Mouse (Mus musculus): ENCODE results near the gene Sgpp2. TPM values are rescaled to one million over a fixed set of nuclear protein-coding genes. Genes with fewer than 3 reads are reported as not detected.
A peak's percentile ranks its signal among the peaks of the same experiment; 100 is the strongest.

The Sgpp2 gene
- polyA plus RNA-seq, 1 experiment from 2014 or later = 20.5 TPM

GRCm38 (mm10) chr1:78318089-78318760 is 8.1 kb downstream of the Sgpp2 start:
- H3K36me3 ChIP-seq (ENCODE audit: control insufficient read depth, insufficient read depth, low read length) = no peaks in the 10 kb centered on the region
- no peak overlapping the region for H3K4me3 ChIP-seq (ENCODE audit: low read depth, low read length)
- no peak overlapping the region for H3K4me2 ChIP-seq (replicated peaks; ENCODE audit: low read depth)
- no peaks in the 10 kb centered on the region for H3K9me3 ChIP-seq (ENCODE audit: control insufficient read depth, low read length)
- 73% methylated on average over 13 of the region's 13 CpGs for WGBS
- H3K27ac ChIP-seq (replicated peaks) = no peak overlapping the region
- TF ChIP-seq EP300 (optimal IDR thresholded peaks at IDR 0.05) = no peak
- DNase-seq (ENCODE audit: low spot score) = no peak
- H3K9ac ChIP-seq (ENCODE audit: low read length) = no peak overlapping the region
- H3K27me3 ChIP-seq (ENCODE audit: control insufficient read depth, insufficient read depth, low read length) = no peaks in the 10 kb centered on the region
- no peak for ATAC-seq (ENCODE audit: low FRiP score, low TSS enrichment)
- no peaks in the 10 kb centered on the region for H3K4me1 ChIP-seq (replicated peaks; ENCODE audit: control insufficient read depth, insufficient read depth)

GRCm38 (mm10) chr1:78320291-78320690 is 10.1 kb downstream of the Sgpp2 start:
- ATAC-seq (ENCODE audit: low FRiP score, low TSS enrichment) (peak; percentile 78), DNase-seq (ENCODE audit: low spot score) (no peak)
- 66% methylated on average over 3 of the region's 3 CpGs for WGBS
- Histone ChIP-seq H3K27me3 (ENCODE audit: control insufficient read depth, insufficient read depth, low read length) (no peaks in the 10 kb centered on the region), H3K27ac (replicated peaks) (no peak overlapping the region), H3K9me3 (ENCODE audit: control insufficient read depth, low read length) (no peaks in the 10 kb centered on the region), H3K4me2 (replicated peaks; ENCODE audit: low read depth) (no peak overlapping the region), H3K9ac (ENCODE audit: low read length) (no peak overlapping the region), H3K36me3 (ENCODE audit: control insufficient read depth, insufficient read depth, low read length) (no peaks in the 10 kb centered on the region), H3K4me1 (replicated peaks; ENCODE audit: control insufficient read depth, insufficient read depth) (no peaks in the 10 kb centered on the region), H3K4me3 (ENCODE audit: low read depth, low read length) (no peak overlapping the region)
- no peak for TF ChIP-seq EP300 (optimal IDR thresholded peaks at IDR 0.05)
- no peak for TF ChIP-seq CTCF (IDR thresholded peaks at IDR 0.05; ENCODE audit: low read depth)

GRCm38 (mm10) chr1:78322098-78322778 is 12.1 kb downstream of the Sgpp2 start:
- ATAC-seq (ENCODE audit: low FRiP score, low TSS enrichment) = peak; percentile 64
- 35% methylated on average over 7 of the region's 7 CpGs for WGBS
- DNase-seq (ENCODE audit: low spot score) = peak; percentile 36
- Histone ChIP-seq H3K9me3 (ENCODE audit: control insufficient read depth, low read length) (no peaks in the 10 kb centered on the region), H3K36me3 (ENCODE audit: control insufficient read depth, insufficient read depth, low read length) (no peaks in the 10 kb centered on the region), H3K4me1 (replicated peaks; ENCODE audit: control insufficient read depth, insufficient read depth) (no peaks in the 10 kb centered on the region), H3K4me3 (ENCODE audit: low read depth, low read length) (no peak overlapping the region), H3K27ac (replicated peaks) (0 out of 2 replicates have a peak overlapping the region, but pooled peaks have one; percentile 50), H3K27me3 (ENCODE audit: control insufficient read depth, insufficient read depth, low read length) (no peaks in the 10 kb centered on the region), H3K9ac (ENCODE audit: low read length) (no peak overlapping the region), H3K4me2 (replicated peaks; ENCODE audit: low read depth) (no peak overlapping the region)
- TF ChIP-seq CTCF (IDR thresholded peaks at IDR 0.05; ENCODE audit: low read depth) (no peak), EP300 (optimal IDR thresholded peaks at IDR 0.05) (no peak)

- no peak overlapping the region for H3K4me3 ChIP-seq (ENCODE audit: low read depth, low read length)
- no peak for DNase-seq (ENCODE audit: low spot score)
- WGBS = 55% methylated on average over 8 of the region's 8 CpGs
- no peaks in the 10 kb centered on the region for H3K36me3 ChIP-seq (ENCODE audit: control insufficient read depth, insufficient read depth, low read length)
- H3K9ac ChIP-seq (ENCODE audit: low read length) = no peak overlapping the region
- no peak for ATAC-seq (ENCODE audit: low FRiP score, low TSS enrichment)
- TF ChIP-seq CTCF (IDR thresholded peaks at IDR 0.05; ENCODE audit: low read depth) = no peak
- TF ChIP-seq EP300 (optimal IDR thresholded peaks at IDR 0.05) = peak; percentile 19
- no peak overlapping the region for H3K4me2 ChIP-seq (replicated peaks; ENCODE audit: low read depth)
- no peaks in the 10 kb centered on the region for H3K4me1 ChIP-seq (replicated peaks; ENCODE audit: control insufficient read depth, insufficient read depth)
- H3K27ac ChIP-seq (replicated peaks) = peak overlapping the region; percentile 50; the same call in 1 of the 2 replicates
- no peaks in the 10 kb centered on the region for H3K27me3 ChIP-seq (ENCODE audit: control insufficient read depth, insufficient read depth, low read length)
- no peaks in the 10 kb centered on the region for H3K9me3 ChIP-seq (ENCODE audit: control insufficient read depth, low read length)
These were observed 12.7 kb downstream of the Sgpp2 start for GRCm38 (mm10) chr1:78322844-78323243.

GRCm38 (mm10) chr1:78324044-78324443 is 13.9 kb downstream of the Sgpp2 start:
- no peaks in the 10 kb centered on the region for H3K4me1 ChIP-seq (replicated peaks; ENCODE audit: control insufficient read depth, insufficient read depth)
- no peaks in the 10 kb centered on the region for H3K36me3 ChIP-seq (ENCODE audit: control insufficient read depth, insufficient read depth, low read length)
- no peak for TF ChIP-seq EP300 (optimal IDR thresholded peaks at IDR 0.05)
- TF ChIP-seq CTCF (IDR thresholded peaks at IDR 0.05; ENCODE audit: low read depth) = no peak
- DNase-seq (ENCODE audit: low spot score) (no peak), ATAC-seq (ENCODE audit: low FRiP score, low TSS enrichment) (no peak)
- no peaks in the 10 kb centered on the region for H3K9me3 ChIP-seq (ENCODE audit: control insufficient read depth, low read length)
- no peak overlapping the region for H3K27ac ChIP-seq (replicated peaks)
- H3K27me3 ChIP-seq (ENCODE audit: control insufficient read depth, insufficient read depth, low read length) = no peaks in the 10 kb centered on the region
- no peak overlapping the region for H3K4me2 ChIP-seq (replicated peaks; ENCODE audit: low read depth)
- WGBS = 33% methylated on average over 6 of the region's 6 CpGs
- H3K9ac ChIP-seq (ENCODE audit: low read length) = no peak overlapping the region
- H3K4me3 ChIP-seq (ENCODE audit: low read depth, low read length) = no peak overlapping the region

GRCm38 (mm10) chr1:78325851-78326250 is 15.7 kb downstream of the Sgpp2 start:
- Histone ChIP-seq H3K36me3 (ENCODE audit: control insufficient read depth, insufficient read depth, low read length) (no peaks in the 10 kb centered on the region), H3K4me1 (replicated peaks; ENCODE audit: control insufficient read depth, insufficient read depth) (no peaks in the 10 kb centered on the region), H3K4me2 (replicated peaks; ENCODE audit: low read depth) (no peak overlapping the region), H3K9me3 (ENCODE audit: control insufficient read depth, low read length) (no peaks in the 10 kb centered on the region), H3K27ac (replicated peaks) (no peak overlapping the region), H3K4me3 (ENCODE audit: low read depth, low read length) (no peak overlapping the region), H3K27me3 (ENCODE audit: control insufficient read depth, insufficient read depth, low read length) (no peaks in the 10 kb centered on the region), H3K9ac (ENCODE audit: low read length) (no peak overlapping the region)
- WGBS = 74% methylated on average over 6 of the region's 6 CpGs
- TF ChIP-seq CTCF (IDR thresholded peaks at IDR 0.05; ENCODE audit: low read depth) (peak; percentile 41), EP300 (optimal IDR thresholded peaks at IDR 0.05) (no peak)
- ATAC-seq (ENCODE audit: low FRiP score, low TSS enrichment) = no peak
- no peak for DNase-seq (ENCODE audit: low spot score)

Data from stomach, postnatal 0 days (tissue).